Comparison of ENCODE assay signal across 8 mouse cellular contexts in the genomic region with DNA sequence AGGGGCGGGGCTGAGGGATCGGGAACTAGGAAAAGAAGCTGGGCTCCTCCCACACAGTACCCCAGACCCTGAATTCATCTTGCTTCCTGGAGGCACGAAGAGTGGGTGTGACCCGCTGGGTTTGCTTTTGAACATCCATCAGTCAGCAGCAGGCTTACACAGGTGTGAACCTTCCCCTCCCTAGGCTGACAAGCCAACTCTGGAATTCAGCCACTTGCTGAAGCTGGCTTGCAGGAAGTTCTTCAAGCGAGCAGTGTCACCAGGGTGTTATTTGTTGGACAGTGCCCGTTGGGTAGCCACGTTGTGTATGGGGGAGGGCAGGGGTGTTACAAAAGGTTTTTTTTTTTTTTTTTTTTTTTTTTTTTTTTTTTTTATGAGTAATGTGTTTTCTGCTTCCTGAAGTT.
DNase-seq lines count a peak whose midpoint lies in the region; ATAC-seq and TF ChIP-seq lines count a peak whose summit lies in the region.

No protein-coding gene starts in this region.

- no peaks in the 10 kb centered on the region for H3K9me3 ChIP-seq in neural tube, embryonic 12.5 days
- no peaks in the 10 kb centered on the region for H3K9me3 ChIP-seq in forebrain, embryonic 11.5 days (ENCODE audit: control insufficient read depth, low read length)
- H3K9me3 ChIP-seq in intestine, postnatal 0 days (ENCODE audit: control insufficient read depth): no peaks in the 10 kb centered on the region
- no peaks in the 10 kb centered on the region for H3K9me3 ChIP-seq in stomach, embryonic 14.5 days (ENCODE audit: control insufficient read depth, low read depth, low read length)

- H3K4me3 ChIP-seq in neural tube, embryonic 12.5 days: no peak overlapping the region
- no peak overlapping the region for H3K4me3 ChIP-seq in forebrain, embryonic 11.5 days (ENCODE audit: low read depth, low read length)
- H3K4me3 ChIP-seq in intestine, postnatal 0 days (ENCODE audit: low read depth, low read length): no peak overlapping the region
- H3K4me3 ChIP-seq in stomach, embryonic 14.5 days (ENCODE audit: low read depth, low read length): 0 out of 2 replicates have a peak overlapping the region, but pooled peaks have one; percentile 12

- no peak overlapping the region for H3K27ac ChIP-seq in neural tube, embryonic 12.5 days
- H3K27ac ChIP-seq in forebrain, embryonic 11.5 days (ENCODE audit: low read depth, low read length): no peak overlapping the region
- H3K27ac ChIP-seq in intestine, postnatal 0 days (ENCODE audit: low read depth, low read length): no peak overlapping the region
- H3K27ac ChIP-seq in stomach, embryonic 14.5 days (ENCODE audit: low read length): no peak overlapping the region; the same call in 1 of the 2 replicates

- H3K36me3 ChIP-seq in neural tube, embryonic 12.5 days: no peaks in the 10 kb centered on the region
- no peaks in the 10 kb centered on the region for H3K36me3 ChIP-seq in forebrain, embryonic 11.5 days (ENCODE audit: control insufficient read depth, insufficient read depth, low read length)
- H3K36me3 ChIP-seq in intestine, postnatal 0 days (ENCODE audit: control insufficient read depth, insufficient read depth): no peaks in the 10 kb centered on the region
- H3K36me3 ChIP-seq in stomach, embryonic 14.5 days (ENCODE audit: control insufficient read depth, insufficient read depth, low read length): no peaks in the 10 kb centered on the region

- H3K27me3 ChIP-seq in neural tube, embryonic 12.5 days (replicated peaks): no peaks in the 10 kb centered on the region
- no peaks in the 10 kb centered on the region for H3K27me3 ChIP-seq in forebrain, embryonic 11.5 days (ENCODE audit: control insufficient read depth, insufficient read depth, low read length)
- no peaks in the 10 kb centered on the region for H3K27me3 ChIP-seq in intestine, postnatal 0 days (replicated peaks; ENCODE audit: control insufficient read depth, insufficient read depth, low read length)
- no peaks in the 10 kb centered on the region for H3K27me3 ChIP-seq in stomach, embryonic 14.5 days (ENCODE audit: control insufficient read depth, insufficient read depth, low read length)

- H3K9ac ChIP-seq in neural tube, embryonic 12.5 days: no peak overlapping the region
- no peak overlapping the region for H3K9ac ChIP-seq in forebrain, embryonic 11.5 days (ENCODE audit: low read length)
- H3K9ac ChIP-seq in intestine, postnatal 0 days (ENCODE audit: low read depth, low read length): no peak overlapping the region
- no peak overlapping the region for H3K9ac ChIP-seq in stomach, embryonic 14.5 days (replicated peaks; ENCODE audit: low read depth, low read length)

- ATAC-seq in neural tube, embryonic 12.5 days (ENCODE audit: low FRiP score, low read depth): no peak
- 0 out of 2 replicates have a peak, but pooled peaks have one; percentile 24 for ATAC-seq in forebrain, embryonic 11.5 days (replicated peaks; ENCODE audit: low FRiP score)
- 0 out of 2 replicates have a peak, but pooled peaks have one; percentile 36 for ATAC-seq in intestine, postnatal 0 days
- ATAC-seq in stomach, embryonic 14.5 days (ENCODE audit: insufficient number of reproducible peaks, insufficient read depth, low FRiP score, low read depth): peak; percentile 93

- 0 out of 2 replicates have a peak, but pooled peaks cover 5% of the 10 kb centered on the region for H3K4me1 ChIP-seq in neural tube, embryonic 12.5 days
- H3K4me1 ChIP-seq in forebrain, embryonic 11.5 days (replicated peaks; ENCODE audit: control insufficient read depth, insufficient read depth, low read length): no peaks in the 10 kb centered on the region
- H3K4me1 ChIP-seq in intestine, postnatal 0 days (replicated peaks; ENCODE audit: control insufficient read depth, insufficient read depth, low read length): no peaks in the 10 kb centered on the region
- no peaks in the 10 kb centered on the region for H3K4me1 ChIP-seq in stomach, embryonic 14.5 days (ENCODE audit: control insufficient read depth, insufficient read depth, low read length)

- H3K4me2 ChIP-seq in neural tube, embryonic 12.5 days (replicated peaks): peak overlapping the region; percentile 25; the same call in 1 of the 2 replicates
- no peak overlapping the region for H3K4me2 ChIP-seq in forebrain, embryonic 11.5 days (ENCODE audit: low read depth, low read length, severe bottlenecking)
- peak overlapping the region; percentile 41 for H3K4me2 ChIP-seq in intestine, postnatal 0 days (replicated peaks; ENCODE audit: low read depth)
- H3K4me2 ChIP-seq in stomach, embryonic 14.5 days (replicated peaks; ENCODE audit: low read depth, low read length): peak overlapping the region; percentile 41

- TF ChIP-seq CTCF in intestine, postnatal 0 days (IDR thresholded peaks at IDR 0.05; ENCODE audit: low read depth): no peak

- DNase-seq in neural tube, embryonic 10.5 days (ENCODE audit: extremely low spot score, low spot score): no peak
- no peak for DNase-seq in forebrain, embryonic 11.5 days (ENCODE audit: low spot score)
- no peak for DNase-seq in B cell, adult 2 months
- DNase-seq in c-Kit-positive CD71-positive TER-119-positive erythroid progenitor cells, embryonic 14.5 days (ENCODE audit: low spot score): no peak
- no peak for DNase-seq in frontal cortex, postnatal 10 days (ENCODE audit: low spot score in 2 of 2)

- 26% methylated on average over 7 of the region's 7 CpGs for WGBS in neural tube, embryonic 12.5 days
- WGBS in forebrain, embryonic 11.5 days: 25% methylated on average over 7 of the region's 7 CpGs
- WGBS in intestine, postnatal 0 days: 6% methylated on average over 7 of the region's 7 CpGs
- WGBS in stomach, embryonic 14.5 days: 3% methylated on average over 7 of the region's 7 CpGs
